Mouse (Mus musculus) forebrain, embryonic 13.5 days (tissue): ENCODE results near the gene Cd86. TPM values are rescaled to one million over a fixed set of nuclear protein-coding genes. Genes with fewer than 3 reads are reported as not detected.

Experiments
- ATAC-seq: fragments of 200-750 bp; cut with Nextera tagmentation; 2 replicates; pipeline ENCODE4 v1.8.0; 2017
- H3K27ac ChIP-seq: fragments of 300-500 bp; sonication (generic); 2 replicates; pipeline ENCODE4 v1.5.1; 2015; ENCODE audit warnings: inconsistent platforms, mild to moderate bottlenecking, moderate library complexity
- H3K27me3 ChIP-seq: fragments of 300-500 bp; sonication (generic); 2 replicates; pipeline ENCODE4 v1.6.1; 2015; ENCODE audit warnings: mild to moderate bottlenecking, inconsistent platforms
- H3K36me3 ChIP-seq: fragments of 300-500 bp; sonication (generic); 2 replicates; pipeline ENCODE4 v1.6.1; 2015; ENCODE audit warnings: mild to moderate bottlenecking, inconsistent platforms; ENCODE audit not compliant: poor library complexity, severe bottlenecking
- H3K4me1 ChIP-seq: fragments of 300-500 bp; sonication (generic); 2 replicates; pipeline ENCODE4 v1.6.1; 2015; ENCODE audit warnings: inconsistent platforms
- H3K4me2 ChIP-seq: fragments of 300-500 bp; sonication (generic); 2 replicates; pipeline ENCODE4 v1.6.1; 2015; ENCODE audit warnings: inconsistent platforms, mild to moderate bottlenecking, moderate library complexity
- H3K4me3 ChIP-seq: fragments of 300-500 bp; sonication (generic); 2 replicates; pipeline ENCODE4 v1.5.1; 2015; ENCODE audit warnings: mild to moderate bottlenecking, inconsistent platforms
- H3K9ac ChIP-seq: fragments of 300-500 bp; sonication (generic); 2 replicates; pipeline ENCODE4 v1.6.1; 2015; ENCODE audit warnings: mild to moderate bottlenecking, inconsistent platforms
- H3K9me3 ChIP-seq: fragments of 300-500 bp; sonication (generic); replicated peaks from 2 replicates; pipeline ENCODE4 v1.6.1; 2016; ENCODE audit warnings: inconsistent platforms
- WGBS: fragments of 180-500 bp; shearing (Covaris S2); methylation state at CpG from one replicate; pipeline ENCODE4 v1.1.7; 2015; 5-methylcytosine and 5-hydroxymethylcytosine counted together
- polyA plus RNA-seq: library from polyadenylated mRNA; unstranded; fragments of >200 nt; fragmentation: Nextera tagmentation; extraction: Ambion mirVana; gene quantifications from 2 replicates; pipeline ENCODE4 v1.2.1, GENCODE M21; 2015

The Cd86 gene
- polyA plus RNA-seq, 1 experiment from 2014 or later: 0.85 TPM

DNA sequence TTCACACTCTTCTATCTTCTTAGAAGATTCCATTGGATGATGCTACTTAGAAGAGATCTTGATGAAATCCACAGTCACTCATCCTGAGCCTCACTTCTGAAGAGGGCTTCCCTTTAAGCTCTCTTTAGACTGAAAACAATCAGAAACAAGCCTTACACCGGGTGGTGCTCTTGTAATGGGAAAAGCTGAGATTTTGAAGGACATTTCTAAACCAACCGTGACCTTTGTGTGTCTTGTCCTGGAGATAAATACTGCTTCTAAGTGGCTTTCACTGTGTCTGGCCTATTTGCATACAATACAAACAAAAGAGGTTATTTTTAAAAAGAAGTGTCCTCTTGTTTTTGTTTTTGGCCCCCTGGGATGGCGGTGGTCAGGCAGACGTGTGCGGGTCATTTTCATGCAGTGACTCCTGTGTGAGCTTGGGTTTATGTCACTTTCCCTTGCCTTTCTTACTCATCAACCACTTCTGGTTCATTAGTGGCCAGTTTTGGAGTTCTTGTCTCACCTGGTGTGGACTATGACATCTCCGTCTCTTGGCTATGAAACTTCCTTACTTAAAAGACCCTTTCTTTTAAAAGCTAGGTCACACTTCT is 14.6 kb downstream of the Cd86 start:
- 68% methylated on average over 6 of the region's 6 CpGs for WGBS
- Histone ChIP-seq H3K4me1 (peaks cover 9% of the 10 kb centered on the region; the same call in 1 of the 2 replicates), H3K27ac (no peak overlapping the region), H3K9ac (no peak overlapping the region), H3K9me3 (no peaks in the 10 kb centered on the region), H3K36me3 (no peaks in the 10 kb centered on the region), H3K4me2 (no peak overlapping the region), H3K27me3 (no peaks in the 10 kb centered on the region), H3K4me3 (no peak overlapping the region)
- ATAC-seq: no peak

DNA sequence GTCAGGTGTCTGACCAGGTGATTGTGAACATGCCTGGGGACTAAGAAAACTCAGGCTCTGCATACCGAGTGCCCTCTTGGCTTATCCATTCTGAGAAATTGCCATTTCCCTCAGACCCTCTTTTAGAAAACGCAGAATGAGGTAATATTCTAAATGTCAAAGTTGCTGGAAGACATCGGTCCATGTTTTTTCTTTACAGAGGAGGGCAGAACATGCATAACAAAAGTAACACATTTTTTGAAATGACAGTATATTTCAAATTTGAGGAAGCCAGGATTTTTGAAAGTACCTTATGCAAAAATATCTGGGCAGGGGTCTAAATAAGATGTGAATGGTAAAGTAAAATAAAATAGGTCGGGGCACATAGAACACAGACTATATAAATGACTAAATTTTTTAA is 15.4 kb downstream of the Cd86 start:
- Histone ChIP-seq H3K36me3 (no peaks in the 10 kb centered on the region), H3K4me2 (no peak overlapping the region), H3K27me3 (no peaks in the 10 kb centered on the region), H3K27ac (no peak overlapping the region), H3K4me1 (peaks cover 9% of the 10 kb centered on the region; the same call in 1 of the 2 replicates), H3K9me3 (no peaks in the 10 kb centered on the region), H3K4me3 (no peak overlapping the region), H3K9ac (no peak overlapping the region)
- ATAC-seq: no peak
- 88% methylated on average over 4 of the region's 4 CpGs for WGBS

DNA sequence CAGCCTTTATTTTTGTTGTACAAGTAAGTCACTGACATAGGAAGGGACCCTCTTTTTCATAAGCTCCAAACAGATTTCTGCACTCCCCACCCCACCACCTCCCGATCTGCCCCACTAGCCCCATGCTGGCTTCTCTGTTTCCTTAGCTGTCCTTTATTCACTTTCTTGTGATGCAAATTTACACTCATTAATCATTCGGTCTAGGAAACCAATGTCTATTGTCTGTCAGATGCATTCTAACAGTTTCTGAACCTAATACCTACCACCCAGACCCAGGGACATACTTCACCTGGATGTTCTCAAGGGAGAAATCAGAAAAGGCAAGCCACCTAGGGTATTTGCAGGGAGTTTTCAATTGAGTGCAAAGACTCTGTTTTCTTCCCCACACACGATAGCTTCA is 16.6 kb downstream of the Cd86 start:
- H3K4me3 ChIP-seq: no peak overlapping the region
- ATAC-seq: no peak
- no peak overlapping the region for H3K4me2 ChIP-seq
- H3K9ac ChIP-seq: no peak overlapping the region
- H3K4me1 ChIP-seq: peaks cover 9% of the 10 kb centered on the region; the same call in 1 of the 2 replicates
- no peaks in the 10 kb centered on the region for H3K9me3 ChIP-seq
- H3K27me3 ChIP-seq: no peaks in the 10 kb centered on the region
- H3K27ac ChIP-seq: no peak overlapping the region
- no peaks in the 10 kb centered on the region for H3K36me3 ChIP-seq
- 19% methylated on average over 3 of the region's 3 CpGs for WGBS

DNA sequence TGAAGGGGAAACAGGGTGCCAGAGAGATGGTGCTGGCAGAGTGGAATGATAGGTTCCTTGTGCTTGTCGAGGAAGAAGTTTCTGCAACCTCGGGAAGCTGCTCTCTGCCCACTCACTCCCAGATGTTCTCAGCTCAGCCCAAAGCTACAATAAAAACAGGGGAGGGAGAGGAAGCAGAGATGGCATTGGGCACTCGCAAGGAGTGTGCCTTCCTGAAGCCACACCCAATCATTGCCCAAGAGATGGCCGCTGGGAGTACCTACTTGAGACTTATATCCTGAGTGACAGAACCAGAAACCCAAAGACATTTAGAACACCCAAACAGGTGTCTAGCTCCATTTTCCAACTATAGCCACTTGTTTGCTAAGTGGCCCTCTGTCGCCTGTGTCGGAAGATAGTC is 20.8 kb downstream of the Cd86 start:
- H3K4me2 ChIP-seq: no peak overlapping the region
- H3K27me3 ChIP-seq: no peaks in the 10 kb centered on the region
- WGBS: 92% methylated on average over 6 of the region's 6 CpGs
- no peak overlapping the region for H3K27ac ChIP-seq
- H3K9me3 ChIP-seq: no peaks in the 10 kb centered on the region
- H3K4me1 ChIP-seq: peaks cover 9% of the 10 kb centered on the region; the same call in 1 of the 2 replicates
- no peaks in the 10 kb centered on the region for H3K36me3 ChIP-seq
- ATAC-seq: no peak
- no peak overlapping the region for H3K9ac ChIP-seq
- H3K4me3 ChIP-seq: no peak overlapping the region

DNA sequence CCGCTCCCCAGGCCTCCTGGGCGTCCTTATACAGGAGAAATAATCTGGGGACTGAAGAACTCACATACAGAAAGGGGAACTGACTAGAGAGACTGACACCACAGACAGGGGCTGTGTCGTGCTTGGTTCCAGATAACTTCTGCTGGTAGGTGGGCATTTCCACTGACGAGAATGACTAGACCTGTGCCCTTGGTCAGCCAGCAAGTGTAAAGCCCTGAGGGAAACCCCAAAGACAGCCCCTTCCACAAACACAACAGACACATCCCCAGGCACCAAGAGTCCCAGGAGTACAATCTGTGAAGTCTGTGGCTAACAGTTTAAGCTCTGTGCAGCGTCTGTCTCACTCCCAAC is 23.2 kb downstream of the Cd86 start:
- no peak for ATAC-seq
- H3K9me3 ChIP-seq: 0 out of 2 replicates have a peak, but pooled peaks cover 2% of the 10 kb centered on the region
- WGBS: 87% methylated on average over 5 of the region's 5 CpGs
- H3K9ac ChIP-seq: no peak overlapping the region
- H3K4me1 ChIP-seq: no peaks in the 10 kb centered on the region
- H3K27ac ChIP-seq: no peak overlapping the region
- no peaks in the 10 kb centered on the region for H3K27me3 ChIP-seq
- H3K36me3 ChIP-seq: no peaks in the 10 kb centered on the region
- no peak overlapping the region for H3K4me2 ChIP-seq
- no peak overlapping the region for H3K4me3 ChIP-seq

DNA sequence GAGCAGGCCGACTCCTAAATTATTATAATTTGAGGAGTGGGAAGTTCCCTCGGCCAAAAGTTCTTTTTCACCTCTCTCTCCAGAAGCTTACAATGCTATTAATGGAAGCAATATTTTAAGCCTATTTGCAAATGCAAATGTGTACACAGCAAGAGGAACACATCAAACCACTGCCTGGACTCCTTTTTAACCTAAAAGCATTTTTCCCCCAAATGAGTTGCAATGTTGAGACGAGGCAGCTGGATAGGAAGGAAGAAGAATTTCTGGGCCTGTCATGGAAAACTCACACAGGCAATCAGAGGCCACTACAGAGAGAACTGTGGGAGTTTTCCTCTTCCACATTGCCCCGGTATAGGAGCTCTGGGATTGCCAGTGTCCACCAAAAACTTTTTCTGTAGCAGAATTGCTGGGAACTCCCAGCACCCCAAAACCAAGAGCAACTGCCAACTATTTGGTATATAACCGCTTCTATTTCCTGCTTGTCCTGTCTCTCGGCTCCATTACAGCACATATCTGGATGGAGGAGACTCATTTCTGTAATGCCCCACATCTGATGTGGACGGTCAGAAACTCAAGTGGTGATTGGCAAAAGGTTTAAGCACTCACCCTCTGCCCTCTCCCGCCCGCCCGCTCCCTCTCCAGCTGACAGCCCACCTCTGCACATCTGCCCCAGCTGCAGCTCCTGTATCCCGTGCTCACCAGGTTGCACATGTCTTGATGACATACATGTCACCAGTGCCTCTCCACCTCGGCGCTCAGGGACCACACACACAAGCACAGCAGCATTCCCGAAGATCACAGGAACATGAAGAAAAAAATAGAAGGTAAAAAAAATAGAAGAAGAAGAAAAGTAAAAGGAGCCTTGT is 23.8 kb downstream of the Cd86 start:
- Histone ChIP-seq H3K36me3 (no peaks in the 10 kb centered on the region), H3K27me3 (no peaks in the 10 kb centered on the region), H3K9me3 (0 out of 2 replicates have a peak, but pooled peaks cover 2% of the 10 kb centered on the region), H3K4me2 (no peak overlapping the region), H3K9ac (no peak overlapping the region), H3K4me1 (no peaks in the 10 kb centered on the region), H3K27ac (no peak overlapping the region), H3K4me3 (no peak overlapping the region)
- ATAC-seq: no peak
- WGBS: 85% methylated on average over 14 of the region's 14 CpGs

DNA sequence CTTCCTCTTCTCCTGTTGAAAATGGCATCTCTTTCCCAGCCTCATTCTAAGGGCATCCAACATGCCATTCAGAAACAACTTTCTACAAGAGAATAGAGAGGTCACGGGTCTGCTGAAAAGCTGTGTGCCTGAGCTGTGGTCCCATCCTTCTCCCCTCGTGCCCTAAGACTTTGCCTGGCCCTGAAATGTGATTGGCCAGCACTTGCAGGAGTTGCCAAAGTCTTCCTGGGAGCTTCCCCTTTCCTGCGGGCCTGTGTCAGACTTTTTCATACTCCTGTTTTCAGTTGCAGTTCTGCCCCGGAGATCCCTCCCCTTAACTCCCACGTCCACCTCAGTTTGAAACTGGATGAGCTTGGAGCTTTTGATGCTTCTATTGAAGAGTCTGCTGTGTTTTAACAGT is 24.9 kb downstream of the Cd86 start:
- no peak overlapping the region for H3K9ac ChIP-seq
- H3K27ac ChIP-seq: no peak overlapping the region
- no peak for ATAC-seq
- H3K9me3 ChIP-seq: 0 out of 2 replicates have a peak, but pooled peaks cover 2% of the 10 kb centered on the region
- no peak overlapping the region for H3K4me2 ChIP-seq
- WGBS: 69% methylated on average over 5 of the region's 5 CpGs
- no peaks in the 10 kb centered on the region for H3K36me3 ChIP-seq
- H3K27me3 ChIP-seq: no peaks in the 10 kb centered on the region
- H3K4me1 ChIP-seq: no peaks in the 10 kb centered on the region
- H3K4me3 ChIP-seq: no peak overlapping the region

DNA sequence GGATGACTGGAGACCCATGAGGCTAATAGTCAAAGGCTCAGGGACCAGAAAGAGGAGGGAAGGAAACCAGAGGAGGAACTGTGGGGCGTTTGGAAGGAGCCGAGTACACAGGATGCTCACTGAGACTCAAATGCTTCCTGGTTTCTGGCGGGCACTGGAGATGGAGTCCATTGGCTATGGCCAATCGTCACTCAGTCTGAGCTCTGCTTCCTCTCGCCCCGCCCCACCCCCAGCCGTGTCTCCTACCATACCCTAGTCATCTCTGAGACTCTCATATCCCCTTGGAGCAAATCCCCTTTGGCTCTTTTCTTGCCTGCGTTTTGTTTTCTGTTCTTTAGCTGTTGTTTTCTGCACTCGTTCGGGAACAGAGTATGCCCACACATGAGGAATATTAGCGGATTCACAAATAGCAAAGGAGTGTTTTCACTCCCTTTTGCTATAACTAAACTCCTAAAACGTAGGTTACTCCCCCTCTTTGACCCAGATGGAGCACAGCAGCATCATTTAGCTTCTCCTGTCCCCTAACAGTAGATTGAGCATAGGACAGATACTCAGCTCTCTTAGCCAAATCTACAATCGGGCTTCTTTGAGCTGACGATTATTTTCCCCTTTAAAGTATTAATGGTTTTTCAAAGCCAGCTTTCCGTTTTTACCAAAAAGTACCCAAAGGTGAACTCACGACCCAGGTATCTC is 25.9 kb downstream of the Cd86 start:
- no peak overlapping the region for H3K9ac ChIP-seq

DNA sequence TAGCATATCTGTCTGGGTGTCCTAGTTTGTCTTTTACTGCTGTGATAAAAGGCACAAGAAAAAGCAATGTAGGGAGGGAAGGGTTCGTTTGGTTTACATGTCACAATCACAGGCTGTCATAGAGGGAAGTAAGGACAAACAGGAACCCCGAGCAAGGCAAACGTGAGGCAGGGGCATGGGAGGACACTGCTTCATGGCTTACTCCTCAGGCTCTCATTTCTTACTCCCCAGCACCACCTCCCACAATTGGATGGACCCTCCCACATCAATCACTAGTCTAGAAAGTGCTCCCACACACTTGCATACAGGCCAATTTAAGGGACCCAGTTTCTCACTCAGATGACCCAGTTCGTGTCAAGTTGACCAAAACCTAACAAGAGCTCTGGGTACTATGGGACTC is 29.1 kb downstream of the Cd86 start:
- WGBS: 74% methylated on average over 4 of the region's 4 CpGs

More for the DNA sequence above, 25.9 kb downstream of the Cd86 start:
- 90% methylated on average over 16 of the region's 16 CpGs for WGBS
- ATAC-seq: no peak
- Histone ChIP-seq H3K4me1 (no peaks in the 10 kb centered on the region), H3K4me2 (no peak overlapping the region), H3K36me3 (no peaks in the 10 kb centered on the region), H3K9me3 (0 out of 2 replicates have a peak, but pooled peaks cover 2% of the 10 kb centered on the region), H3K27me3 (no peaks in the 10 kb centered on the region), H3K4me3 (no peak overlapping the region), H3K27ac (no peak overlapping the region)

DNA sequence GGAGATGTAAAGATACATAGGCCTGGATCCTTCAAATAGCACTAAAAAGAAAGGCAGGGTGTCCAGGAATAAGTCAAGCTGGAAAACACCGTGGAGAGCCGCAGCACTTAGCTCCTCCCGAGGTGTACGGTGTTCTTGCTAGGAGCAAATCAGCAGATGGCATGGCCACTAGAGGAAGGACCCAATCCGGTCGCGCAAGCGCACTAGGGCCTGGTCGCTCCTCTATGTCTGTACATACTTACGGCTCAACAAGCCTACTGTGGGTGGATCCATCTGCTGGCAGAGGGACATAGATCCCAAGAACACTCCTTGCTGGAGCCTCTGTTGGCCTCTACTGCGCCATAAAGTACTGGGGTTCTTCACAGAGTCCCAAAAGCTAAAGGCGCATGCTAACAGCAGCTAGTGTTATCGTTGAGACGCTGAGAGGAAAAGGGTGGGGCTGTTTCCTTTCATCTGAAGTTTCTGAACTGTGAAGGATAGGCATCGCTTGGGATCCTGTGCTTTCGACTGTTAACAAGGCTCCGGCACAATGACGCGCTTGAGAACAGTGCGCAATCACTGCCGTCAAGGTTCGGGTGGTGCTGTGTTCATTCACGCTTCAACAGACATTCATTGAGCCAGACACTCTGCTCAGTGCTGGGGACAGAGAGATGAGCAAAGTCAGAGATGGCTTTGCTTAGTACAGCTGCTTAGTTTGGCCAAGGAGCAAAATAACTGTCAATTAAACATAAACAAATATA is 30.7 kb downstream of the Cd86 start:
- H3K36me3 ChIP-seq: no peaks in the 10 kb centered on the region
- no peaks in the 10 kb centered on the region for H3K4me1 ChIP-seq
- no peak overlapping the region for H3K4me2 ChIP-seq
- H3K9me3 ChIP-seq: 0 out of 2 replicates have a peak, but pooled peaks cover 2% of the 10 kb centered on the region
- H3K27ac ChIP-seq: no peak overlapping the region
- no peak for ATAC-seq
- H3K4me3 ChIP-seq: no peak overlapping the region
- H3K27me3 ChIP-seq: no peaks in the 10 kb centered on the region
- 90% methylated on average over 23 of the region's 23 CpGs for WGBS
- no peak overlapping the region for H3K9ac ChIP-seq

More for the DNA sequence above, 29.1 kb downstream of the Cd86 start:
- Histone ChIP-seq H3K27ac (no peak overlapping the region), H3K9ac (no peak overlapping the region), H3K9me3 (0 out of 2 replicates have a peak, but pooled peaks cover 2% of the 10 kb centered on the region), H3K36me3 (no peaks in the 10 kb centered on the region), H3K4me1 (no peaks in the 10 kb centered on the region), H3K27me3 (no peaks in the 10 kb centered on the region), H3K4me3 (no peak overlapping the region), H3K4me2 (no peak overlapping the region)
- no peak for ATAC-seq

DNA sequence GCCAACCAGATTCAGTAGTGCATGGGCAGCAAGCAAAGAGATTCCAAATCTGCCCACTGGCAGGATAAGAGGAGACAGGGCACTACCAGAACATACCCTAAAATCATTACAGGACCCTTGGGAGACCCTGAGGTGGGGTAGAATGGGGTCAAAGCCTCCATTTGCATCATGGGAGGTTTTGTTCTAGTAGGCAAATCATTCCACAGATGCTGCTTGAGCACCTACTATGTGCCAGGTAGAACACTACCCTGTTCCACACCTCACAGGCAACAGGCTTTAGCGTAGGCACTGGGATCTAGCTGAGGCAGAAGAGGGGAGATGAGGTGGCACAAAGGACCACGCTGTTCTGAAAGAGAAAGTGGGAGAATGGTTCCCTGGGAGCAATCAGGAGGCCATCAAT is 31.5 kb downstream of the Cd86 start:
- Histone ChIP-seq H3K36me3 (no peaks in the 10 kb centered on the region), H3K9me3 (0 out of 2 replicates have a peak, but pooled peaks cover 2% of the 10 kb centered on the region), H3K9ac (no peak overlapping the region), H3K4me3 (no peak overlapping the region), H3K4me2 (no peak overlapping the region), H3K4me1 (no peaks in the 10 kb centered on the region), H3K27ac (no peak overlapping the region), H3K27me3 (no peaks in the 10 kb centered on the region)
- 81% methylated on average over 2 of the region's 2 CpGs for WGBS
- ATAC-seq: no peak
